Mouse (Mus musculus): ENCODE results near the gene Ost4.

DNA sequence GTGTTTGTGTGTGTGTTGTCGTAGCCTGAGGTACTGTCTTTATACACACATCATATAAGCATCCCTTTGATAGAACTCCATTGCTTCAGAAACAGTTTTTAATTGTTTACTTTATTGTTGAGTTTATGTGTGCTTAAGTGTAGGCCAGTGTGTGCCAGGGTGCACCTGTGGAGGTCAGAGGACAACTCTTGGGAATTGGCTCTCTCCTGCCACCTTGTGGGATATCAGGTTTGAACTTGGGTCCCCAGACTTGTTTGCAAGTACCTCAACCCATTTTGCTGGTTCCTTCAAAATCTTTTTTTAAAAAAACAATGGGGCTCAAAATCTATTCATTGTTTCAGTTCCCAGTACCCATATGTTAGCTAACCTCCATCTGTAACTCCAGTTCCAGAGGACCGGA, 35.4 kb upstream of the Ost4 start:
- no peak for TF ChIP-seq E2F4 (IDR thresholded peaks at IDR 0.05; ENCODE audit: borderline replicate concordance, low read depth, low read length)
- no peak for TF ChIP-seq TAL1 (IDR thresholded peaks at IDR 0.05; ENCODE audit: low read length)
- no peak for TF ChIP-seq TCF12 (IDR thresholded peaks at IDR 0.05; ENCODE audit: low read depth, low read length)
- no peak for TF ChIP-seq SIN3A (IDR thresholded peaks at IDR 0.05; ENCODE audit: low read length)
